Mouse (Mus musculus) neural tube, embryonic 14.5 days (tissue): ENCODE data around the gene Tmtc4. TPM values are rescaled to one million over a fixed set of nuclear protein-coding genes. Genes with fewer than 3 reads are reported as not detected.
A peak's percentile ranks its signal among the peaks of the same experiment; 100 is the strongest.

Source experiments
- ATAC-seq: fragments of 200-750 bp; cut with Nextera tagmentation; 2 replicates; pipeline ENCODE4 v1.8.0; 2017; ENCODE audit warnings: low read depth, mild to moderate bottlenecking, moderate TSS enrichment, moderate library complexity
- H3K27ac ChIP-seq: fragments of 300-500 bp; sonication (generic); 2 replicates; pipeline ENCODE4 v1.5.1; 2014; ENCODE audit warnings: low read depth, mild to moderate bottlenecking, control low read depth, low read length, moderate library complexity, mixed read lengths
- H3K27me3 ChIP-seq: fragments of 300-500 bp; sonication (generic); 2 replicates; pipeline ENCODE4 v1.6.1; 2014; ENCODE audit warnings: low read length; ENCODE audit not compliant: control insufficient read depth, insufficient read depth
- H3K36me3 ChIP-seq: fragments of 300-500 bp; sonication (generic); 2 replicates; pipeline ENCODE4 v1.6.1; 2014; ENCODE audit warnings: low read length, mixed read lengths; ENCODE audit not compliant: control insufficient read depth, insufficient read depth
- H3K4me1 ChIP-seq: fragments of 300-500 bp; sonication (generic); 2 replicates; pipeline ENCODE4 v1.6.1; 2014; ENCODE audit warnings: low read length; ENCODE audit not compliant: control insufficient read depth, insufficient read depth
- H3K4me2 ChIP-seq: fragments of 300-500 bp; sonication (generic); 2 replicates; pipeline ENCODE4 v1.6.1; 2014; ENCODE audit warnings: mild to moderate bottlenecking, low read depth, low read length, control low read depth
- H3K4me3 ChIP-seq: fragments of 300-500 bp; sonication (generic); 2 replicates; pipeline ENCODE4 v1.5.1; 2014; ENCODE audit warnings: low read depth, low read length, control low read depth, mixed read lengths
- H3K9ac ChIP-seq: fragments of 300-500 bp; sonication (generic); replicated peaks from 2 replicates; pipeline ENCODE4 v1.6.1; 2014; ENCODE audit warnings: low read depth, mild to moderate bottlenecking, control low read depth, low read length, mixed read lengths
- H3K9me3 ChIP-seq: fragments of 300-500 bp; sonication (generic); 2 replicates; pipeline ENCODE4 v1.6.1; 2016; ENCODE audit warnings: low read length; ENCODE audit not compliant: control insufficient read depth
- WGBS: fragments of 180-500 bp; shearing (Covaris S2); extraction: QIAGEN DNeasy Blood & Tissue Kit; methylation state at CpG from one replicate; pipeline ENCODE4 v1.1.7; 2014; 5-methylcytosine and 5-hydroxymethylcytosine counted together
- polyA plus RNA-seq: library from polyadenylated mRNA; unstranded; fragments of >200 nt; fragmentation: Nextera tagmentation; extraction: Ambion mirVana; gene quantifications from 2 replicates; pipeline ENCODE4 v1.2.1, GENCODE M21; 2014

Gene Tmtc4
- polyA plus RNA-seq, 1 experiment from 2014 or later = 75.0 TPM

DNA sequence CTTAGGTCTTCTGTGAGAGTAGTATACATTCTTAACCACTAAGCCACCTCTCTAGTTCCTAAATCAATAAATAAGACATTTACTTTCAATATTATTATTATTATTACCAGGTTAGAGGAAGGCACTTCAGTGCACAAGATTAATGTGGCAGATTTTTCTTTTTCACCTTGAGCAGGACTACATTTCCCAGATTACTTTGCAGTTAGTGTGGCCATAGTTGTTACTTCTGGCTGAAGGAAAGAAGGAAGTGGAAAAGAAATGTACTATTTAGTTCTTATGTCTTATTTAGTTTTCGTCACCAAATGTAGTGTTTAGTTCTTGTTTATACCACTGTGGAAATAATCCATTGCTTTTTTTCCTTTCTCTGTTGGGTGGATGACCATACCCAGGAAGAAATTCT is 19.9 kb upstream of the Tmtc4 start:
- Histone ChIP-seq H3K4me1 (no peaks in the 10 kb centered on the region), H3K4me2 (no peak overlapping the region), H3K27ac (no peak overlapping the region), H3K36me3 (no peaks in the 10 kb centered on the region), H3K9ac (no peak overlapping the region), H3K27me3 (no peaks in the 10 kb centered on the region), H3K9me3 (no peaks in the 10 kb centered on the region), H3K4me3 (no peak overlapping the region)
- WGBS = 92% methylated on average over 1 of the region's 1 CpGs
- no peak for ATAC-seq

DNA sequence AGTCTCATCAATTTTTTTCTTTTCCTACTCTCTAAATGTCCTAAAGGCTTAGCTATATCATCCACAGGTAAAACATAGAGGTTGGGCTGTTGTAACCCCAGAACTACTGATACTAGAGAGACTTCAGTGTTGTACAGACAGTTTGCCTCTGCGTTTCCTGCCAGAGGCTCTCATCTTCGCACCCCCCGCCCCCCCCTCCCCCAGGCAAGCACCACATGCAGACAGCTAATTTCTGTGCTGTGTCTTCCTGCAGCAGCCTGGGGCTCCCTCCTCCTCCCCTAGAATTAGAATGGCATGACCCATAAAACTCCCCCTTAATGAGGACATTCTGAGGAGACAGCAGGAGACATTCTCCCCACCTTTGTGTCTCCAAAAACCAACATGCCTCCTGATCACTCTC is 17.6 kb upstream of the Tmtc4 start:
- H3K27me3 ChIP-seq = no peaks in the 10 kb centered on the region
- H3K36me3 ChIP-seq = no peaks in the 10 kb centered on the region
- no peaks in the 10 kb centered on the region for H3K4me1 ChIP-seq
- H3K4me3 ChIP-seq = no peak overlapping the region
- H3K4me2 ChIP-seq = no peak overlapping the region
- H3K27ac ChIP-seq = no peak overlapping the region
- H3K9ac ChIP-seq = no peak overlapping the region
- H3K9me3 ChIP-seq = no peaks in the 10 kb centered on the region
- WGBS = 18% methylated on average over 3 of the region's 3 CpGs
- no peak for ATAC-seq

DNA sequence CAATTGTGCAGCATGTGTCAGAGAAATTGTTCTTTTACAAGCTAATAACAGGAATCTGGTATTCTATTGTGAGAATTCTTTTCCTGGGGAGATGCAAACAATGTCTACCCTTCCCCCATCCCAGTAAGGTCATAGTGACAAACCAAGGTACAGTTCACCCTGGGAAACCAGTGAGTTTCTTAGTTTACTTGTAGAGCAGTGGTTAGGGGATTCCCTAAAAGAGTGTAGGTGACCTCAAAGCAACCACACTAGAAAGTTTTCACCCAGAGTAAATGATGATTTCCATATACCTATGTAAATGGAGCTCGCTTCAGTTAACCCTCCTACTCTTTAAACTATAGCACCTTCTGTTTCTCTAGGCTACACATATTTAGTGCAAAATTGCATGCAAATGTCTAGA is 13.6 kb upstream of the Tmtc4 start:
- Histone ChIP-seq H3K9me3 (no peaks in the 10 kb centered on the region), H3K4me1 (no peaks in the 10 kb centered on the region), H3K27me3 (no peaks in the 10 kb centered on the region), H3K27ac (no peak overlapping the region), H3K9ac (no peak overlapping the region), H3K4me3 (no peak overlapping the region), H3K36me3 (no peaks in the 10 kb centered on the region), H3K4me2 (no peak overlapping the region)
- WGBS = 82% methylated on average over 1 of the region's 1 CpGs
- no peak for ATAC-seq

DNA sequence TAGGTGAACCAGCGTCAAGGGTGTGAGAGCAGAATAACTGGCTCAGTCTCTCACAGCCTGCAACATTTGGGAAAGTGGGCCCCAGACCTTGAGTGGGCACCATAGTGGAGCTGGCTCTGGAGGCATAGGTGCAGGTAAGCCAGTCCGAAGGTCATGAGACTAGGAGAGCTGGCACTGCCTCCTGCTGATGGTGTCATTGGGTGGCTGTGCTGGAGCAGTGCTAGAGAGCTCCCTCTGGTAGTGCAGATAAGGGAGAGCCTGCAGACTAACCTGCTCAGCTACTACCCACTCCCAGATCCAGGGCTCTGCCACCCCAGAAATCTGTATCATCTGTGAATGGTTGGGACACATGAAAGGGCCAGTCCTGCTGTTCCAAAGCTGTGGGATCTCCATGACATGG is 10.1 kb upstream of the Tmtc4 start:
- no peaks in the 10 kb centered on the region for H3K4me1 ChIP-seq
- no peak for ATAC-seq
- 97% methylated on average over 2 of the region's 2 CpGs for WGBS
- no peaks in the 10 kb centered on the region for H3K9me3 ChIP-seq
- H3K4me2 ChIP-seq = no peak overlapping the region
- H3K4me3 ChIP-seq = no peak overlapping the region
- H3K27ac ChIP-seq = no peak overlapping the region
- H3K27me3 ChIP-seq = no peaks in the 10 kb centered on the region
- H3K9ac ChIP-seq = no peak overlapping the region
- no peaks in the 10 kb centered on the region for H3K36me3 ChIP-seq

DNA sequence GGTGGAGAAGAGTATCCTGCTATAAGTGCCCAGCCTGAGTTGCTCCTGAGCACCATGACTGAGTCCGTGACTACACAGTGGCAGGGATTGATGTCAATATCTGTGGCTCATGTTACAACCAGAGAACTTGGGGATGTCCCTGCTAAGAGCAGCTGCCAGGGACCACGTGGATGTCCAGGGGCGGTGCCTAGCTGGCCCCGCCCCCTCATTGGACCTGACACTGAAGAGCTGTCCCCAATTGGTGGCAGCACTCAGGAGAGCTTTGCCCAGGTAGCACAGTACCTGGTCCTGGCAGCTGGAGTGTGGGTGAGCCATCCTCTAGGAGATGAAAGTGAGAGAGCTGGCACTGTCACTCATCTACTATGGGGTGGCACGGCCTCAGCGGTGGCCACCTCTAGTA is 9.1 kb upstream of the Tmtc4 start:
- Histone ChIP-seq H3K9me3 (no peaks in the 10 kb centered on the region), H3K36me3 (no peaks in the 10 kb centered on the region), H3K27ac (no peak overlapping the region), H3K4me2 (no peak overlapping the region), H3K9ac (no peak overlapping the region), H3K4me3 (no peak overlapping the region), H3K4me1 (no peaks in the 10 kb centered on the region), H3K27me3 (no peaks in the 10 kb centered on the region)
- whole genome bisulfite sequencing = 66% methylated on average over 6 of the region's 6 CpGs
- ATAC-seq = peak; percentile 21; the same call in 1 of the 2 replicates

DNA sequence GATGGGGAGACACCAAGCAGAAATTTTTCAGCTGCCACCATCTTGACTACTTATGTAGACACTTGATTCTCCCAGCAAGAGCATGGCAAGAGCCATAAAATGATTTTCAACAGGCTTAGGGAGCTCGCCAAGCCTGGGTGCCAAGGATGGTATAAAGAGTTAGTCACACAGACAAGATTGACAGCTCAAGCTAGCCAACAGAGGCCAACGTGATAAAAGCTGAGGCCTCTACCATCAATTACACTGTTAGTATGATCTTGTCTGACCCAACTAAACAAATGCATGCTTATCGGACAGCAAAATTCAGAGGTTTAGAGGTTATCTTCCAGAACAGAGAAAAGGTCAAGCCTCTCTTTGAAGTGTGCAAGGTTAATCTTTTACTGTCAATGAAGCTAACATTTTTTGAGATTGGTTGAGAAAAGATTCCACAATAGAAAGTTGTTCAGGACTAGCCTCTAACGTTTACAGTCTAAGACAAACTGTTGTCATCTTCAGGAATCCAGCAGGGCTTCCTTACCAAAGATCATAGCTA is 6.8 kb upstream of the Tmtc4 start:
- 79% methylated on average over 4 of the region's 4 CpGs for WGBS
- no peak overlapping the region for H3K27ac ChIP-seq
- no peak overlapping the region for H3K4me2 ChIP-seq
- no peaks in the 10 kb centered on the region for H3K36me3 ChIP-seq
- no peaks in the 10 kb centered on the region for H3K9me3 ChIP-seq
- H3K4me1 ChIP-seq = no peaks in the 10 kb centered on the region
- H3K9ac ChIP-seq = no peak overlapping the region
- H3K4me3 ChIP-seq = no peak overlapping the region
- no peak for ATAC-seq
- H3K27me3 ChIP-seq = no peaks in the 10 kb centered on the region

DNA sequence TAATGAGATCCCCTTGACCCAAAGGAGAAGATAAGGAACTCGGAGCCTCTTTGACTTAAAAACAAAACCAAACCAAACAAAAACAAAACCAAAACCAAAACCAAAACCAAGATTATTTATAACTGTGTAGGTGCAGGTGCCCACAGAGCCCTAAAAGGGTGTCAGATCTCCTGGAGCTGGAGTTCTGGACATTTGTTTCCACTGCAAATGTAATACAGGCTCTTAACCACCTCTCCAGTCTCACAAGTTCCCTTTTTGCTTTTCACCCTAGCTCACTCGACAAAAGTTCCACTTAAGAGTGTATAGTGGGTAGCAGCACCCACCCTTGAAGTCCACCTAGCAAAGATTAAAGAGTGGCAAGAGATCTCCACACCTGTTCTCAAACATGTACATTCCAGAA is 2.6 kb upstream of the Tmtc4 start:
- Histone ChIP-seq H3K9ac (no peak overlapping the region), H3K27me3 (no peaks in the 10 kb centered on the region), H3K4me1 (peaks cover 15% of the 10 kb centered on the region), H3K9me3 (no peaks in the 10 kb centered on the region), H3K4me3 (no peak overlapping the region), H3K4me2 (no peak overlapping the region), H3K36me3 (no peaks in the 10 kb centered on the region), H3K27ac (no peak overlapping the region)
- 84% methylated on average over 2 of the region's 2 CpGs for WGBS
- ATAC-seq = no peak

DNA sequence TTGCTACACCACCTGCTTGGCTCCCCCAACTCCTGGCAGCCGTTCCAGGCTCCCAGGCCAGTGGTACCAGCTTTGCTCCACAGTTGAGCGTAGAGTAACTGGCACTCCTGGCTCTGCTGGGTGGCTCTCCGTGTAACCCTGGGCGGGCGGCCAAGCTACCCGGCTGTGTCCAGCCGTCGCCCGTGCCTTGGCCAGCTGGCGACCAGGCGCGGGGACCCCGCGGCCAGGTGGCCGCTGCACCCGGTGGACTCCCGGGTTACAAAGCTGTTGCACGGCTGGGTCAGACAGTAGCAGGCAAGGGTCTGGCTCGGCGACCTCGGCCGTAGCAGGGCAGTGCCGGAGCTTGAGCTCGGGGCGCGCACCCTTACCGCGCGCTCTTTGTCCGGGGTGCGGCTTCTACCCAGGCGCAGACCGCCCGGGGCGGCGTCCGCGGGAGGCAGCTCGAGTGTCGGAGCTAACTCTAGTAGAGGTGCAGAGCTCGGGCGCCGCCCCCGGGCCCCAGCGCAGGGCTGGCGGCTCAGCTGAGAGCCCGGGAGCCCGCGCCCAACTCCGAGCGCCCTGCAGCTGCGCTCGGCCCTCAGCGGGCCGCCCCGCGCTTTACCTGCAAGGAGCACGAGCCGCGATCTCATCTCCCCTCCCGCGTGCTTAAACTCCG is 1.1 kb downstream of the Tmtc4 start:
- Histone ChIP-seq H3K36me3 (no peaks in the 10 kb centered on the region), H3K9ac (peak overlapping the region; percentile 90), H3K9me3 (no peaks in the 10 kb centered on the region), H3K27me3 (no peaks in the 10 kb centered on the region), H3K4me2 (peak overlapping the region; percentile 65), H3K4me1 (peaks cover 18% of the 10 kb centered on the region), H3K4me3 (peak overlapping the region; percentile 84), H3K27ac (peak overlapping the region; percentile 94)
- 1% methylated on average over 49 of the region's 63 CpGs for WGBS
- peak; percentile 86 for ATAC-seq

DNA sequence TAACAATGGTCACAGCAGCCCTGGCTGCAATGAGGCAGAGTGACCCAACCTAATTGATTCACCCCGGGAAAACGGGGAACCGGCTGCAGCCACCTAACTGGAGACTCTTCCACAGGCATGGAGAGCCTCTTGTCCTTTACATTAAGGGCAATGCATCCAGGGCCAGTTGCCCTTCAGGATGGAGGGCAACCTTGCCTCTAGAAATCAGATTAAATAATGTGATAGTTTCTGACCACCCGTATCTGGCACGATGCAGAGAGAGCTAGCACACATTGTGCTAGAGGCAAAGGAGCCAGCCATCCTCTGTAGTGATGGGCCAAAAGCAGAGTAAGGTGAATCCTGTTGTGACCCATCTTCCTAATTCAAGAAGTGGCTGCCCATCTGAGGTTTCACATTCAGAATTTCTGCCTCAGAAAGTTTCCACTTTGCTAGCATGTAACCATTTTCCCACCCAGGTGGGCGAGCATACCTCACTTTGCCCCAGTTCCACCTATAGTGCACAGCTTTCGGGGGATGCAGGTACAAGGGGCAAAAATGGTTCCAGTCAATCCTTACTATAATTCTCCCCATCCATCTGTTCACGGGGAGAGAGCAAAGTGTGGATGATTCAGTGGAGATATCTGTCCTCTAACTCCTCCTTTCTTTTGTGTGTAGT is 1.9 kb downstream of the Tmtc4 start:
- Histone ChIP-seq H3K4me3 (peak overlapping the region; percentile 84), H3K9ac (peak overlapping the region; percentile 90), H3K4me2 (peak overlapping the region; percentile 65), H3K27me3 (no peaks in the 10 kb centered on the region), H3K36me3 (no peaks in the 10 kb centered on the region), H3K4me1 (peaks cover 18% of the 10 kb centered on the region), H3K9me3 (no peaks in the 10 kb centered on the region), H3K27ac (peak overlapping the region; percentile 94)
- 22% methylated on average over 8 of the region's 8 CpGs for WGBS
- ATAC-seq = no peak
